Mouse (Mus musculus) inflammation-experienced regulatory T-cells, adult 6 months (primary cell): Measurements from ENCODE around the gene Gnmt. TPM values are rescaled to one million over a fixed set of nuclear protein-coding genes. Genes with fewer than 3 reads are reported as not detected.

ENCODE experiments used
- ATAC-seq: one replicate; pipeline ENCODE4 v1.8.0; 2017
- polyA plus RNA-seq, 3 experiments: library from polyadenylated mRNA; unstranded; fragments of 100-300 nt; shearing (Covaris generic); gene quantifications; one replicate each; pipeline ENCODE4 v1.2.1; 2017

The Gnmt gene
- polyA plus RNA-seq, 3 experiments from 2014 or later: 0.40 to 2.3 (median 0.72) TPM

- no peak for ATAC-seq
Measured at GRCm38 (mm10) chr17:46702506-46702905, 26.5 kb downstream of the Gnmt start.

- no peak for ATAC-seq
Measured at GRCm38 (mm10) chr17:46702100-46702499, 26.9 kb downstream of the Gnmt start.

DNA sequence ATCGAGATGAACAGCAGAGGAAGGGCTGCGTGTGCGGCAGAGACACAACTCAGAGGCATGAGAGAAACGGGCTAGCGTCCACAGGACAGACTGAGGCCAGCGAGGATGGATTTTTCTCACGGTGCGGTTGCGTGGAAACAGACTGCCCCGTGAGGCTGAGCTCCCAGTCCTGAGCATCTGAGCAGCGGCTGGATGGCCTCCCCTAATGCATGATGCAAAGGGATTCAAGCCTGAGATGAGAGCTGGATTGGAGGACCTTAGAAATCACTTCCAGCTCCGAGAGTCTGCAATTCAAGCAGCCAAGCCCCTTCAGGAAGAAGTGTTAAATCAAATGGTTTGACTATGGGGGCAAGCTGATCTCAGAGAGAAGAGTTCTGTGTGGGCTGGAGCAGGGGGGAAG, 27.5 kb downstream of the Gnmt start:
- ATAC-seq: no peak

DNA sequence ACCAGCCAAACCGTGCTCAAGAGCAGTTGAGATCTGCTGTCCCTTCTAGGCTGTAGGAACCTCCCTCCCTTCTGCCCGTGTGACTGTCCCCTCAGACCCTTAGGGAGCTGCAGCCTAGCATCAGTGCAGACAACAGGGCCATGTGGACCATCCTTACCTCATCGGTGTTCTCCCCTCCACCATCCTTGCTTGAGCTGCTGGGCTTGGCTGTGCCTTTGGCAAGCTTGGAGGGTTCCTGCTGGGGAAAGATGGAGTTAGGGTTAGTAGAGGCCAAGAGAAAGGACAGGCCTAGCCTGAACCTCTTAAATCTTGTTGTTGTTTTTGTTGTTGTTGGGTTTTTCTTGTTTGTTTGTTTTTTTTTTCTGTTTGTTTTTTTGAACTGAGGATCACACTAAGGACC, 29.1 kb downstream of the Gnmt start:
- ATAC-seq: no peak

GRCm38 (mm10) chr17:46699245-46699644, 29.7 kb downstream of the Gnmt start:
- no peak for ATAC-seq

DNA sequence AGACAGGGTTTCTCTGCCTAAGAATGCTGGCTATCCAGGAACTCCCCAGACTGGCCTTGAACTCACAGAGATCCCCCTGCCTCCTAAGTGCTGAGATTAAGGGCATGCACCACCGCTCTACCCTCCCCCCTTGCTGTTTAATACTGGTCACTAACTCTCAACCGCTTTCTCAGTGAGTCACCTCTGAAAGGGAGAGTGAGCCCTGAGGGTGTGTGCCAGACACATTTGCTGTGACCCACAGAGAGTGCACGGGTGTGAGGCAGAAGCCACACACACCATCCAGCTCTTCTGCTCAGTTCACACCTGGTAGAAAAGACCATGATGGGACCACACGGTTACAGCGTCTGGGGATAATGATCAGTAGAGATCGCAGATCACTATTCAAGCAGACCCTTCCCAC, 30.5 kb downstream of the Gnmt start:
- ATAC-seq: no peak

DNA sequence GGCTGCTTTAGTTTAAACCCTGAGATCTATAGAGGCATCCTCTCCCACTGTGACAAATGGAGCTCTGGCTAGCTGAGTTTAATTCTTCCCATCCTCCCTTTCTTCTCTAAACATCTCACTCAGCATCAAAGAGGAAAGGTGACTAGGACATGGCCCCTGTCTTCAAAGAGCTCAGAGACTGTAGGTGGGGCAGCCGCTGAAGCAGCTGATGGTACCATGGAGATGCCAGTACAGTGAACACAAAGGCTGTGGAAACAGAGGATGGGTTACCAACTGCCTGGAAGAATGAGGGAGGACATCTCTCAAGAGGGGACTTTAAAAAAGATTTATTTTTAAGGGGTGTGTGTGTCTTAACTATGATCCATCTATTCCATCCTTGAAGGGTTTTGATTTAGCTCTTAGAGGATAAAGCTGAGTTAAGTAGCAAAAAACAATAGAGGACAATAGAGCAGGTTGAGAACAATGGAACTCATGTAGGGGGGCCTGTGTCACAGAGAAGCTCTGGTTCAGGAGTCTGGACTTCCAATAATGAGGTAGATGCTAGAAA, 34.4 kb downstream of the Gnmt start:
- no peak for ATAC-seq

GRCm38 (mm10) chr17:46691390-46691789, 37.6 kb downstream of the Gnmt start:
- ATAC-seq: no peak

DNA sequence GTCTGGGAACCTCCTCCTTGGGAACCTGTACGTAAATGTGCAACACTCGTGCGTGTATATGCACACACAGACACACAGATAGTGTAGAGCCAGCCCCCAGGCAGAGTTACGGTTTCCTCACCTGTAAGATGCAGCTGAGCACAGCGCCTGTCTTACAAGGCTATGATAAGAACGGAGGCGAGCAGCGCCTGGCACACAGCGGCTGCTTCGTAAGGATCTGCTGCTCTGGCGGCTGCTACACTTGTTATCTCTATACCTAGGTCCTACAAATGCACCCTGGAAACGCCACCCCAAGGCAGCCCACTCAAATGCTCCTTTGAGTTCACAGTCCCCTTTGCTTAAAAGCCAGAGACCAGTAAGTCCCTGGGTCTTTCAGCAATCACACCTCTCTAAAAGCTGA, 38.3 kb downstream of the Gnmt start:
- no peak for ATAC-seq

DNA sequence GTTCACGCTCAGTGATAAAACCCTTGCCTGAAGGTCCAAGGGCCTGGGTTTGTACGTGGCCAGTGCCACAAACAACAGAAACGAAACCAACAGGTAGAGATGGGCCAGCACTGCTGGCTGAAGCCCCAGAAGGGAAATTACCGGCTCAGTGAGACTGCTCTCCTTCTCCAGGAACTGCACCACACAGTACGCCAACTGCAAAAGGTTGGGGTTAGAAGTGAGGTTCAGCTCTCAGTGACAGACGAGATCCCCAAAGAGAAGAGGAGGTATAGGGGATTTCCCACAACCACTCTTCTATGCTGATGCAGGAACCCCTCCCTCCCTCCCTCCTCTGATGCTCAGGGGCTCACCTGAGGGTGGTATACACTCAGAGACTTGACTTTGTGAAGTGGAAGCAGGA, 43.1 kb downstream of the Gnmt start:
- ATAC-seq: peak; percentile 79

DNA sequence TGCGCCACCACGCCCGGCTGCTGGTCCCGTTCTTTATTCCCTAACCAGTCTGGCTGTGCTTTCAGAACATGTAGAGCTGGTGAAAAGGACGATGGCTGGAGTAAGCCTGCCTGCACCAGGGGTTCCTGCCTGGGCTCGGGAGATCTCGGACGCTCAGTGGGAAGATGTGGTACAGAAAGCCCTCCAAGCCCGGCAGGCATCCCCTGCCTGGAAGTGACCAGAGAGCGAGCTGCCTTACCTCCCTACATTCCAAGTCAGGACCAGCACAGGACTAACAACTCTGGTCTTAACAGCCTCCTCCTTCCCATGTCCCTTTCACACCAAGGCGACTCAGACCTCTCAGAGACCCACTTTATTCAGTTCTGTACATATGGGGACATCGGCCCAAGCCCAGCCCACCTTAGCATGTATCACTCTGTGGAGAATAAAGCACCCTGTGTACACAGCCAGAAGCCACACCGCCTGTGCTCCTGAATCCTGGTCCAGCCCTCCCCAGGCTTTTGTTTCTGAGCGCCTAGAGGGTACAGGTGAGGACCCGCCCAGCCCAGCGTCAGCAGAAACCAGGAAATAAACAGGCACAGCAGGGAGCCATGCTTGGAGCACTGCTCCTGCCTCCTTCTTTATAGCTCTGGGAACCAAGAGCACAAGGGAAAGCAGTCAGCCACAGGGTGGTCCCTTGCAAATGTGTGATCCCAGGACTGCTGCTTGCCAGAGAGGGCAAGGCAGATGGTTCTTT, 46.1 kb downstream of the Gnmt start:
- no peak for ATAC-seq

GRCm38 (mm10) chr17:46681466-46682118, 47.4 kb downstream of the Gnmt start:
- ATAC-seq: no peak

GRCm38 (mm10) chr17:46680760-46681373, 48.1 kb downstream of the Gnmt start, which contains the start of gene Klhdc3:
Gene Klhdc3 (minus strand): TSS chr17:46680914.
- peak; percentile 98 for ATAC-seq

- no peak for ATAC-seq
Measured at GRCm38 (mm10) chr17:46679843-46680759, 48.9 kb downstream of the Gnmt start.

GRCm38 (mm10) chr17:46678911-46679310, 50.1 kb downstream of the Gnmt start:
- no peak for ATAC-seq

- no peak for ATAC-seq
Measured at GRCm38 (mm10) chr17:46678416-46678815, 50.6 kb downstream of the Gnmt start, which contains the start of gene Mea1. Gene Mea1 (plus strand): TSS chr17:46678793.

Other genes with a start within 250 kb of the Gnmt start
- gene Ttbk1, start 241.5 kb downstream of the Gnmt start, polyA plus RNA-seq: 1 to 10 TPM in 1 of 3 experiments, under 1 TPM in 2; 0.57 to 1.2 (median 0.58) TPM
- 10 to 100 TPM in 1 of 3 experiments, 1 to 10 TPM in 2; 4.6 to 17.6 (median 6.8) TPM for gene Dnph1, start 232.5 kb downstream of the Gnmt start, polyA plus RNA-seq
- 1 to 10 TPM in 2 of 3 experiments, under 1 TPM in 1; 0.78 to 7.5 (median 3.1) TPM for gene Cul9, start 182.8 kb downstream of the Gnmt start, polyA plus RNA-seq
- gene Srf, start 173.0 kb downstream of the Gnmt start, polyA plus RNA-seq: 10 to 100 TPM in 1 of 3 experiments, 1 to 10 TPM in 2; 4.8 to 15.7 (median 7.7) TPM
- gene Ptk7, start 99.7 kb downstream of the Gnmt start, polyA plus RNA-seq: not detected
- 10 to 100 TPM in 1 of 3 experiments, 1 to 10 TPM in 2; 7.6 to 10.1 (median 9.1) TPM for gene Klc4, start 83.1 kb downstream of the Gnmt start, polyA plus RNA-seq
- gene Mrpl2, start 82.9 kb downstream of the Gnmt start, polyA plus RNA-seq: 10 to 100 TPM; 59.1 to 81.9 (median 60.2) TPM
- 1 to 10 TPM; 1.7 to 4.1 (median 2.5) TPM for gene Cul7, start 78.8 kb downstream of the Gnmt start, polyA plus RNA-seq
- gene Rrp36, start 54.8 kb downstream of the Gnmt start, polyA plus RNA-seq: 10 to 100 TPM; 47.3 to 50.7 (median 47.7) TPM
- 100 to 1,000 TPM; 162 to 181 (median 163) TPM for gene Mea1, start 50.4 kb downstream of the Gnmt start, polyA plus RNA-seq
- gene Klhdc3, start 48.3 kb downstream of the Gnmt start, polyA plus RNA-seq: 10 to 100 TPM; 20.7 to 22.4 (median 21.7) TPM
- gene Ppp2r5d, start 24.1 kb downstream of the Gnmt start, polyA plus RNA-seq: 10 to 100 TPM; 23.2 to 25.5 (median 23.5) TPM
- 1 to 10 TPM; 3.1 to 4.8 (median 4.6) TPM for gene Pex6, start 17.7 kb downstream of the Gnmt start, polyA plus RNA-seq
- gene Cnpy3, start 23.0 kb upstream of the Gnmt start, polyA plus RNA-seq: 10 to 100 TPM; 19.1 to 36.3 (median 27.8) TPM
- under 1 TPM in 2 of 3 experiments, not detected in 1; 0.44 to 0.47 TPM for gene Ptcra, start 34.5 kb upstream of the Gnmt start, polyA plus RNA-seq
- gene 2310039H08Rik, start 43.5 kb upstream of the Gnmt start, polyA plus RNA-seq: 10 to 100 TPM; 16.4 to 17.9 (median 17.3) TPM
- gene Rpl7l1, start 53.5 kb upstream of the Gnmt start, polyA plus RNA-seq: 100 to 1,000 TPM; 120 to 149 (median 139) TPM
- gene Bicral, start 129.3 kb upstream of the Gnmt start, polyA plus RNA-seq: 1 to 10 TPM; 7.6 to 9.2 (median 9.1) TPM
- gene Tbcc, start 161.5 kb upstream of the Gnmt start, polyA plus RNA-seq: 10 to 100 TPM in 1 of 3 experiments, 1 to 10 TPM in 2; 9.6 to 10.5 (median 9.9) TPM
- not detected for gene Prph2, start 181.3 kb upstream of the Gnmt start, polyA plus RNA-seq